Mouse (Mus musculus): ENCODE data around the gene Map7d2. TPM values are rescaled to one million over a fixed set of nuclear protein-coding genes. Genes with fewer than 3 reads are reported as not detected.

Gene Map7d2
- polyA plus RNA-seq, 1 experiment = not detected

DNA sequence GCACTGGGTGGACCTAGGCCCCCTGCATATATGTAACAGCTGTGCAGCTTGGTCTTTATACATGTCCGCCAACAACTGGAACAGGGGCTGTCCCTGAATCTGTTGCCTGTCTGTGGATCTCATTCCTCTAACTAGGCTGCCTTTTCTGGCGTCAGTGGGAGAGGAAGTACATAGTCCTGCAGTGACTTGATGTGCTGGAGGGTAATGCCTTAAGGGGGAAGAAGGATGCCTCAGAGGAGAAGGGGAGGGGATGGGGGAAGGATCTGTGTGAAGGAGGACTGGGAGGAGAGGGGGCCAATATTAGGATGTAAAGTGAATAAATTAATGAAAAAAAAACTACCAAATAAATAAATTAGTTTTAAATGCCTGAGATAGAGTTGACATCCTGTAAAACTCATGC is 88.8 kb downstream of the Map7d2 start:
- H3K4me3 ChIP-seq (ENCODE audit: insufficient read depth, poor library complexity, severe bottlenecking) = no peak overlapping the region
- TF ChIP-seq CEBPB (IDR thresholded peaks at IDR 0.05; ENCODE audit: low read depth) (no peak), MAX (IDR thresholded peaks at IDR 0.05) (no peak), MYOD1 (IDR thresholded peaks at IDR 0.05; ENCODE audit: control insufficient read depth, insufficient read length, low read depth) (no peak), USF1 (IDR thresholded peaks at IDR 0.05; ENCODE audit: low read depth) (no peak), CTCF (IDR thresholded peaks at IDR 0.05; ENCODE audit: control insufficient read depth, insufficient read depth, insufficient read length) (no peak), FOSL1 (IDR thresholded peaks at IDR 0.05; ENCODE audit: insufficient read depth, low read length, poor library complexity, severe bottlenecking) (no peak)
- no peak overlapping the region for H3ac ChIP-seq (ENCODE audit: control insufficient read depth, insufficient read length, low read depth)
- no peaks in the 10 kb centered on the region for H3K36me3 ChIP-seq (ENCODE audit: control insufficient read depth, insufficient read depth)
- no peaks in the 10 kb centered on the region for H3K79me2 ChIP-seq (ENCODE audit: control insufficient read depth, insufficient read depth)
- no peaks in the 10 kb centered on the region for H3K79me3 ChIP-seq (ENCODE audit: low read depth)
- H3K27me3 ChIP-seq (ENCODE audit: control insufficient read depth, insufficient read depth, insufficient read length) = no peaks in the 10 kb centered on the region

DNA sequence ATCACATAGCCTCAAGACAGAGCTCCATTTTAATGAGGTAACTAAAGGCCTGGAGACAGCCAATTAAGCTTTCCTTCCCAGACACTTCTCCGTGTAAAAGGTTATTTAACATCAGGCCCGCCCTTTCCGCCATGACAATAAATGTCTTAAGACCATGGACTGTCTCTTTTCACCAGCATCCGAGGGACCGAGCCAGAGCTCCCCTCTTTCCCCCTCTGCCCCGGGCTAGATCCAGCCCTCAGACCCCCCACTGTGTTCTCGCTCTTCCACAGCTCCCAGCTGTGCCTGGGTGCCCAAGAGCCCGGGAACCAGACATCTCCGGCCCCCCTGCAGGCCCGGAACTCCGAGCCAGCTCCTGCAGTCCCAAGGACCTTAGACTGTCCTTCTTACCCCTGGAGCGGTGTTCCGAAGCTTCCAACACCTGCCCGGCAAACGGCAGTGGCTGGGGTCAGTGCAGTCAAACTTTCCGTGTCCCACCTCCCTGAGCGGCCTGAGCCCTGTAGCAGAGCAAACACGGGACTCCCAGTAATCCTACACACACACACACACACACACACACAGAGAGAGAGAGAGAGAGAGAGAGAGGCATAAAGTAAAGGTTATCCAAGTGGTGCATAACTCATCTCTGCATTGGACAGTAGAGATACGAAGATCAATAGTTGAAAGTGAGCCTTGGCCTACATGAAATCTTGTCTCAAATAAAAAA is 94.1 kb downstream of the Map7d2 start:
- Histone ChIP-seq H3K79me2 (ENCODE audit: control insufficient read depth, insufficient read depth) (no peaks in the 10 kb centered on the region), H3K4me3 (ENCODE audit: insufficient read depth, poor library complexity, severe bottlenecking) (no peak overlapping the region), H3K36me3 (ENCODE audit: control insufficient read depth, insufficient read depth) (no peaks in the 10 kb centered on the region), H3K79me3 (ENCODE audit: low read depth) (no peaks in the 10 kb centered on the region), H3ac (ENCODE audit: control insufficient read depth, insufficient read length, low read depth) (no peak overlapping the region), H3K27me3 (ENCODE audit: control insufficient read depth, insufficient read depth, insufficient read length) (no peaks in the 10 kb centered on the region)
- TF ChIP-seq MAX (IDR thresholded peaks at IDR 0.05) (no peak), CEBPB (IDR thresholded peaks at IDR 0.05; ENCODE audit: low read depth) (no peak), MYOD1 (IDR thresholded peaks at IDR 0.05; ENCODE audit: control insufficient read depth, insufficient read length, low read depth) (no peak), MYOG (IDR thresholded peaks at IDR 0.05; ENCODE audit: control insufficient read depth, extremely low read depth, insufficient read length) (no peak), CTCF (IDR thresholded peaks at IDR 0.05; ENCODE audit: control insufficient read depth, insufficient read depth, insufficient read length) (no peak), USF1 (IDR thresholded peaks at IDR 0.05; ENCODE audit: low read depth) (no peak), FOSL1 (IDR thresholded peaks at IDR 0.05; ENCODE audit: insufficient read depth, low read length, poor library complexity, severe bottlenecking) (no peak)

DNA sequence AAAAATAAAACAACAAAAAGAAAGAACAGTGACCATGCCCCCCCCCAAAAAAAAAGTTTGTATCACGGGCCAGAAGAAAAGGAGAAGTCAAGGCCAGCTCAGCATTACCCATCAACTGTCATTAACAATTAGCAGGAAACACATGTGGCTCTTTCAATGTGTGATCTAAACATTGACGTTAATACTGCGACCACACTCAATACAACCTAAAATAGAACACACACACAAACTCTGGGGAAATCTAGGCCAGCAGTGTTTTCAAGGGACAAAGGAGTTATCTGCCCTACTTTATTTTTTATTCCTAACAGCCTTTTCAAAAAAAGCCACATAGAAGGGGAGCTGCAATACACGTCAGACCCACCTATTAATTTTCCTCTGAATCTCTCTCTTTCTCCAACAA is 94.7 kb downstream of the Map7d2 start:
- no peak overlapping the region for H3K4me3 ChIP-seq (ENCODE audit: insufficient read depth, poor library complexity, severe bottlenecking)
- TF ChIP-seq CTCF (IDR thresholded peaks at IDR 0.05; ENCODE audit: control insufficient read depth, insufficient read depth, insufficient read length) (no peak), CEBPB (IDR thresholded peaks at IDR 0.05; ENCODE audit: low read depth) (no peak), USF1 (IDR thresholded peaks at IDR 0.05; ENCODE audit: low read depth) (no peak), MYOG (IDR thresholded peaks at IDR 0.05; ENCODE audit: control insufficient read depth, extremely low read depth, insufficient read length) (no peak), MYOD1 (IDR thresholded peaks at IDR 0.05; ENCODE audit: control insufficient read depth, insufficient read length, low read depth) (no peak), MAX (IDR thresholded peaks at IDR 0.05) (no peak), FOSL1 (IDR thresholded peaks at IDR 0.05; ENCODE audit: insufficient read depth, low read length, poor library complexity, severe bottlenecking) (no peak)
- no peaks in the 10 kb centered on the region for H3K36me3 ChIP-seq (ENCODE audit: control insufficient read depth, insufficient read depth)
- H3K79me3 ChIP-seq (ENCODE audit: low read depth) = no peaks in the 10 kb centered on the region
- H3ac ChIP-seq (ENCODE audit: control insufficient read depth, insufficient read length, low read depth) = no peak overlapping the region
- H3K79me2 ChIP-seq (ENCODE audit: control insufficient read depth, insufficient read depth) = no peaks in the 10 kb centered on the region
- no peaks in the 10 kb centered on the region for H3K27me3 ChIP-seq (ENCODE audit: control insufficient read depth, insufficient read depth, insufficient read length)

DNA sequence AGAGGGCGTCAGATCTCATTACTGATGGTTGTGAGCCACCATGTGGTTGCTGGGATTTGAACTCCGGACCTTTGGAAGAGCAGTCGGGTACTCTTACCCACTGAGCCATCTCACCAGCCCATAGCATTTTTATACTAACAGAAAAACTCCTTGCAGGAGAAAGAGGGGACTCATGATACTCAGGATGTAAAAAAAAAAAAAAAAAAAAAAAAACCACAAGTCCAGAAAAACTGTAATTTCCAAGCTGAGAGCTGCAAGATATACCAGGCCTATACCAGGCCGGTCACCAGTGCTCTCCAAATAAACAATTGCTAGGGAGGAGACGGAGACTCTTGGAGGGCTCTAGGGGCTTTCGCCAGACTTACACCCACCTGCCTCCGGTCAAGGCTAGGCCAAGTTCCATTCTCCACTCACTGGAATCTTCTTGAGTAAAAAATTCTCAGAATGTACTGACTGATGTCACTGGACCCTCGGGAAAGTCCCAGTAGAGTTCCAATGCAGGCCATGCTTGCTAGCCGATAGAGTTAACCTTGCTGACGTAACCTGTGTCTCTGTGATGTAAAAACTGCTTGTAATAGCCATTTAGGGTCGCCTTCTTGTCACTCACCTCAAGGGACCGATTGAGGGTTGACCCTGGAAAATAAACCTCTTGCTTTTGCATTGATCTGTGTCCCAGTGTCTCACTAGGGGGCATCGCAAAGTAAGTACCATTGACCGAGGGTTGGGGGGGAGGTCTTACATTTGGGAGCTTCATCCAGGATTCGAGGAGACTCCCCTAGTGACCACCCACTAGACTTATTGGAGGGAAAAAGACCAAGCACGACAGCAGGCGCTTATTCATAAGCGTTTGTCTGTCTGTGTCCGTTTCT is 95.7 kb downstream of the Map7d2 start:
- H3K79me3 ChIP-seq (ENCODE audit: low read depth) = no peaks in the 10 kb centered on the region
- H3K4me3 ChIP-seq (ENCODE audit: insufficient read depth, poor library complexity, severe bottlenecking) = no peak overlapping the region
- TF ChIP-seq CTCF (IDR thresholded peaks at IDR 0.05; ENCODE audit: control insufficient read depth, insufficient read depth, insufficient read length) = no peak
- no peak for TF ChIP-seq USF1 (IDR thresholded peaks at IDR 0.05; ENCODE audit: low read depth)
- TF ChIP-seq FOSL1 (IDR thresholded peaks at IDR 0.05; ENCODE audit: insufficient read depth, low read length, poor library complexity, severe bottlenecking) = no peak
- TF ChIP-seq MAX (IDR thresholded peaks at IDR 0.05) = no peak
- no peak for TF ChIP-seq MYOG (IDR thresholded peaks at IDR 0.05; ENCODE audit: control insufficient read depth, extremely low read depth, insufficient read length)
- TF ChIP-seq CEBPB (IDR thresholded peaks at IDR 0.05; ENCODE audit: low read depth) = no peak
- TF ChIP-seq MYOD1 (IDR thresholded peaks at IDR 0.05; ENCODE audit: control insufficient read depth, insufficient read length, low read depth) = no peak
- no peaks in the 10 kb centered on the region for H3K36me3 ChIP-seq (ENCODE audit: control insufficient read depth, insufficient read depth)
- H3K27me3 ChIP-seq (ENCODE audit: control insufficient read depth, insufficient read depth, insufficient read length) = no peaks in the 10 kb centered on the region
- no peaks in the 10 kb centered on the region for H3K79me2 ChIP-seq (ENCODE audit: control insufficient read depth, insufficient read depth)
- H3ac ChIP-seq (ENCODE audit: control insufficient read depth, insufficient read length, low read depth) = no peak overlapping the region

DNA sequence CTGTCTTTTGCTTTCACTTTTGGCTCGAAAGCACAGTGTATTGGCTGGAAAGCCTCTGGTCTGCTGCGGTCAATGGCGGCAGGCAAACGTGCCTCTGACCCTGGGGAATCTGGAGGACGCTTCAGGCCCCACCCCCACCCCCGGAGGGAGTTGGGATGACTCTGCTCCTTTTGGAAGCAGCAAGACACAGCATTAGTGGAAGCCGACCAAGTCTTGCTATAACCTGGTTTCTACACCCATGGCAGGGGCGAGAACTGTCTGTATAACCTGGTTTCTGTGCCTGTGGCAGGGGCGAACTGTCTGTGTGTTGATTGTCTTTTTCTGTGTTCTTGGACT is 96.3 kb downstream of the Map7d2 start:
- H3K27me3 ChIP-seq (ENCODE audit: control insufficient read depth, insufficient read depth, insufficient read length) = no peaks in the 10 kb centered on the region
- no peak for TF ChIP-seq MAX (IDR thresholded peaks at IDR 0.05)
- no peak for TF ChIP-seq FOSL1 (IDR thresholded peaks at IDR 0.05; ENCODE audit: insufficient read depth, low read length, poor library complexity, severe bottlenecking)
- TF ChIP-seq MYOG (IDR thresholded peaks at IDR 0.05; ENCODE audit: control insufficient read depth, extremely low read depth, insufficient read length) = no peak
- TF ChIP-seq CTCF (IDR thresholded peaks at IDR 0.05; ENCODE audit: control insufficient read depth, insufficient read depth, insufficient read length) = no peak
- TF ChIP-seq USF1 (IDR thresholded peaks at IDR 0.05; ENCODE audit: low read depth) = no peak
- no peak for TF ChIP-seq CEBPB (IDR thresholded peaks at IDR 0.05; ENCODE audit: low read depth)
- TF ChIP-seq MYOD1 (IDR thresholded peaks at IDR 0.05; ENCODE audit: control insufficient read depth, insufficient read length, low read depth) = no peak

More for the DNA sequence above, 96.3 kb downstream of the Map7d2 start:
- H3K79me3 ChIP-seq (ENCODE audit: low read depth) = no peaks in the 10 kb centered on the region
- H3K79me2 ChIP-seq (ENCODE audit: control insufficient read depth, insufficient read depth) = no peaks in the 10 kb centered on the region
- H3ac ChIP-seq (ENCODE audit: control insufficient read depth, insufficient read length, low read depth) = no peak overlapping the region
- H3K36me3 ChIP-seq (ENCODE audit: control insufficient read depth, insufficient read depth) = no peaks in the 10 kb centered on the region
- no peak overlapping the region for H3K4me3 ChIP-seq (ENCODE audit: insufficient read depth, poor library complexity, severe bottlenecking)

Data from C2C12 (cell line).